ENCODE assay signal across 30 mouse cellular contexts in genomic region chr4:5344311-5344710, GRCm38 (mm10).
DNase-seq lines count a peak whose midpoint lies in the region; ATAC-seq and TF ChIP-seq lines count a peak whose summit lies in the region.
"Had no signal": no experiment of that assay in that cellular context is flagged by ENCODE, and none has a peak within 500 bp of the region (broad histone marks: within the 10 kb centered on the region; RNA-seq: fewer than 3 reads in every experiment).

No protein-coding gene starts in this region.

- no peak for TF ChIP-seq POLR2A in limb, embryonic 14.5 days (IDR thresholded peaks at IDR 0.05; ENCODE audit: borderline replicate concordance, extremely low read depth, insufficient read depth, insufficient read length)

- no peaks in the 10 kb centered on the region for H3K27me3 ChIP-seq in heart, embryonic 12.5 days (replicated peaks)
- no peaks in the 10 kb centered on the region for H3K27me3 ChIP-seq in heart, embryonic 16.5 days (ENCODE audit: control insufficient read depth, insufficient read depth, low read length)
- H3K27me3 ChIP-seq in limb, embryonic 14.5 days (ENCODE audit: control insufficient read depth, insufficient read depth, low read length): no peaks in the 10 kb centered on the region
- H3K27me3 ChIP-seq in midbrain, embryonic 15.5 days (replicated peaks): no peaks in the 10 kb centered on the region
- H3K27me3 ChIP-seq: CH12.LX; embryonic facial prominence, embryonic 12.5 days; forebrain, embryonic 13.5 days; hindbrain, embryonic 15.5 days; intestine, embryonic 15.5 days; limb, embryonic 12.5 days; neural tube, embryonic 13.5 days; Patski had no signal

- no peak overlapping the region for H3K9ac ChIP-seq in heart, embryonic 12.5 days
- no peak overlapping the region for H3K9ac ChIP-seq in heart, embryonic 16.5 days (ENCODE audit: low read length)
- no peak overlapping the region for H3K9ac ChIP-seq in limb, embryonic 14.5 days (ENCODE audit: low read depth, low read length, severe bottlenecking)
- no peak overlapping the region for H3K9ac ChIP-seq in midbrain, embryonic 15.5 days
- H3K9ac ChIP-seq: embryonic facial prominence, embryonic 12.5 days; forebrain, embryonic 13.5 days; hindbrain, embryonic 15.5 days; intestine, embryonic 15.5 days; limb, embryonic 12.5 days; liver, embryonic 14.5 days; lung, embryonic 14.5 days; neural tube, embryonic 13.5 days had no signal

- peak; percentile 43 to 52 for DNase-seq in heart, adult 18-20 months
- DNase-seq in gastrocnemius, postnatal 25 days: peak; percentile 13
- peak; percentile 78 for DNase-seq in limb, embryonic 14.5 days (ENCODE audit: low spot score)
- DNase-seq in cerebellum, adult 8-10 months: no peak
- no peak for DNase-seq in spleen, adult 18-20 months
- DNase-seq: adrenal gland, adult 2 months; B cell, adult 2 months; cerebellum, adult 11-12 months; cerebellum, postnatal 14 days; kidney, adult 8-10 months; kidney, postnatal 10 days; layer of hippocampus, postnatal 36 days; lung, embryonic 14.5 days; retina, postnatal 1 day; right cerebral cortex, postnatal 25 days had no signal

- peaks cover 4% of the 10 kb centered on the region; the same call in 1 of the 2 replicates for H3K9me3 ChIP-seq in heart, embryonic 12.5 days (replicated peaks)
- H3K9me3 ChIP-seq in heart, embryonic 16.5 days (replicated peaks; ENCODE audit: control insufficient read depth, low read length): no peaks in the 10 kb centered on the region
- no peaks in the 10 kb centered on the region for H3K9me3 ChIP-seq in limb, embryonic 14.5 days (ENCODE audit: control insufficient read depth, low read length)
- H3K9me3 ChIP-seq in midbrain, embryonic 15.5 days: no peaks in the 10 kb centered on the region
- H3K9me3 ChIP-seq: embryonic facial prominence, embryonic 12.5 days; forebrain, embryonic 13.5 days; G1E; hindbrain, embryonic 15.5 days; intestine, embryonic 15.5 days; limb, embryonic 12.5 days; neural tube, embryonic 13.5 days had no signal

- no peaks in the 10 kb centered on the region for H3K36me3 ChIP-seq in heart, embryonic 12.5 days
- H3K36me3 ChIP-seq in heart, embryonic 16.5 days (ENCODE audit: control insufficient read depth, insufficient read depth): no peaks in the 10 kb centered on the region
- no peaks in the 10 kb centered on the region for H3K36me3 ChIP-seq in limb, embryonic 14.5 days (ENCODE audit: control insufficient read depth, insufficient read depth, low read length)
- H3K36me3 ChIP-seq in midbrain, embryonic 15.5 days (replicated peaks): no peaks in the 10 kb centered on the region
- H3K36me3 ChIP-seq: embryonic facial prominence, embryonic 12.5 days; G1E; hindbrain, embryonic 15.5 days; intestine, embryonic 15.5 days; limb, embryonic 12.5 days; neural tube, embryonic 13.5 days had no signal

- ATAC-seq in heart, embryonic 12.5 days (ENCODE audit: insufficient number of reproducible peaks, low FRiP score): no peak
- peak; percentile 49; the same call in 1 of the 2 replicates for ATAC-seq in heart, embryonic 16.5 days (replicated peaks; ENCODE audit: extremely low read depth, insufficient read depth, low FRiP score)
- ATAC-seq in limb, embryonic 14.5 days (ENCODE audit: low FRiP score, low read depth): peak; percentile 87
- ATAC-seq in midbrain, embryonic 15.5 days (replicated peaks): no peak
- ATAC-seq: forebrain, embryonic 13.5 days; intestine, embryonic 15.5 days; midbrain, embryonic 16.5 days; Patski had no signal

- no peak overlapping the region for H3K27ac ChIP-seq in heart, embryonic 12.5 days (ENCODE audit: poor library complexity, severe bottlenecking)
- H3K27ac ChIP-seq in heart, embryonic 16.5 days (ENCODE audit: low read length): no peak overlapping the region
- no peak overlapping the region for H3K27ac ChIP-seq in limb, embryonic 14.5 days (replicated peaks; ENCODE audit: low read depth, low read length)
- no peak overlapping the region for H3K27ac ChIP-seq in midbrain, embryonic 15.5 days
- H3K27ac ChIP-seq: embryonic facial prominence, embryonic 12.5 days; forebrain, embryonic 13.5 days; hindbrain, embryonic 15.5 days; intestine, embryonic 15.5 days; limb, embryonic 12.5 days; liver, embryonic 14.5 days; neural tube, embryonic 13.5 days had no signal

- no peak overlapping the region for H3K4me2 ChIP-seq in heart, embryonic 12.5 days
- no peak overlapping the region for H3K4me2 ChIP-seq in heart, embryonic 16.5 days (ENCODE audit: low read depth, low read length)
- no peak overlapping the region for H3K4me2 ChIP-seq in limb, embryonic 14.5 days (replicated peaks; ENCODE audit: low read depth, low read length, severe bottlenecking)
- no peak overlapping the region for H3K4me2 ChIP-seq in midbrain, embryonic 15.5 days
- H3K4me2 ChIP-seq: embryonic facial prominence, embryonic 12.5 days; forebrain, embryonic 13.5 days; hindbrain, embryonic 15.5 days; intestine, embryonic 15.5 days; limb, embryonic 12.5 days; lung, embryonic 14.5 days; neural tube, embryonic 13.5 days had no signal

- no peaks in the 10 kb centered on the region for H3K4me1 ChIP-seq in heart, embryonic 12.5 days (replicated peaks)
- no peaks in the 10 kb centered on the region for H3K4me1 ChIP-seq in heart, embryonic 16.5 days (ENCODE audit: control insufficient read depth, insufficient read depth, low read length)
- H3K4me1 ChIP-seq in limb, embryonic 14.5 days (ENCODE audit: control insufficient read depth, insufficient read depth, low read length): no peaks in the 10 kb centered on the region
- H3K4me1 ChIP-seq in midbrain, embryonic 15.5 days: no peaks in the 10 kb centered on the region
- H3K4me1 ChIP-seq: embryonic facial prominence, embryonic 12.5 days; forebrain, embryonic 13.5 days; hindbrain, embryonic 15.5 days; intestine, embryonic 15.5 days; limb, embryonic 12.5 days; neural tube, embryonic 13.5 days had no signal

- H3K4me3 ChIP-seq in heart, embryonic 12.5 days: no peak overlapping the region
- no peak overlapping the region for H3K4me3 ChIP-seq in heart, embryonic 16.5 days (ENCODE audit: low read length)
- no peak overlapping the region for H3K4me3 ChIP-seq in limb, embryonic 14.5 days (replicated peaks; ENCODE audit: low read length)
- H3K4me3 ChIP-seq in midbrain, embryonic 15.5 days: no peak overlapping the region
- H3K4me3 ChIP-seq: embryonic facial prominence, embryonic 12.5 days; forebrain, embryonic 13.5 days; hindbrain, embryonic 15.5 days; intestine, embryonic 15.5 days; limb, embryonic 12.5 days; myocyte; neural tube, embryonic 13.5 days had no signal

- 73% methylated on average over 2 of the region's 2 CpGs for WGBS in heart, embryonic 12.5 days
- 58% methylated on average over 2 of the region's 2 CpGs for whole genome bisulfite sequencing in heart, embryonic 16.5 days
- 65% methylated on average over 2 of the region's 2 CpGs for WGBS in limb, embryonic 14.5 days
- 87% methylated on average over 2 of the region's 2 CpGs for WGBS in midbrain, embryonic 15.5 days

Comparison
In these comparisons a context has a peak if more than half of its experiments do, and no peak if none do; other contexts are left out.
1. ATAC-seq: peak in heart, embryonic 16.5 days (single experiment) and limb, embryonic 14.5 days (single experiment); none in heart, embryonic 12.5 days (single experiment) and midbrain, embryonic 15.5 days (single experiment).
2. DNase-seq: peak in heart, adult 18-20 months (2 of 2), gastrocnemius, postnatal 25 days (single experiment) and limb, embryonic 14.5 days (single experiment); none in cerebellum, adult 8-10 months (single experiment) and spleen, adult 18-20 months (0 of 2).